Mouse (Mus musculus): ENCODE measurements around the gene Rab3d.

Gene Rab3d

DNA sequence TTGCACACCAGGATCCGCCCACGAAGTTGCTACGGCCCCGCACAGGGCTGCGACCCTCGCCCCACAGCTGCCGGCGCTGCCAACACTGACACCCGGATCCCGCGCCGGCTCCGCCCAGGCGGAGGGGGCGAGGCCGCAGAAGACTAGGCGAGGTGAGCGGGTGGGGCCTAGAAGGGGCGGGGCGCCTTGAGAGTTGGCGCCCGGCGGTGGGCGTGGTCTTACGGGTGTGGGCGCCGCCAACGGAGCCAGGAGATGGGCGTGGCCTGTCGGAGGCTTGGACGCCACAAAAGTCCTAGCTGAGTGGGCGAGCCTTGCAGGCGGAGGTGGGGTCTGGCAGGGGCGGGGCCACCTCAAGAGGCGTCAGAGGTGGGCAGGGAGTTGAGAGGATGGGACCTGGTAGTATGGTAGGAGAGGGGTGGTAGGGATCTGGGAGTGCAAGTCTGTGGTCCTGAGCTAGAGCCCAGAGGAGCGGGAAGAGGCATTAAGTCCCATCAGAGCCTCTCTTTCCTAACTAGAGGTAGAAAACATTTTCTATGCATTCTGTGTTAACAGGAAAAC, at the start of gene Rab3d:
TSS of gene Rab3d (minus strand) at position 158 of the 558 bp plus-strand sequence.
- peak; percentile 99 for DNase-seq (ENCODE audit: low spot score)

DNA sequence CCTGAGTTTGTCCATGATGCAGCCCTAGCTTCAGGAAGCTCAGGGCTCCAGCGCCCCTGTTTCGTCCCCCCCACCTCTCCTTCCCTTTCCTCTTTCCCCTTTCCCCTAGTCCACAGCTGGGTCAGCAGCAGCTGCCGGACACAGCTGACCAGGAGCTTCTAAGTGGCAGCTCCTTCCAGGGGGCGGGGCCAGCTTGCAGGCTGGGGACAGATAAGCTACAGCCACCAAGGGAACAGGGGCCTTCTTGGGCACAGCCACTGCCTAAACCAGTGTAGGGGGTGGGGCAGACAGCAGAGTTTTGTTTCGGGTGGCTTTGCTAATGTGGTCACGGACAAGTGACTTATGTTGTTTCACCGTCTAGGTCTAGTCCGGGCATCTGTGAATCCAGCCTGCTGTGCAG, 45.4 kb upstream of the Rab3d start, which contains the start of gene Epor:
TSS of gene Epor (minus strand) at position 90 of the 400 bp plus-strand sequence.
- DNase-seq (ENCODE audit: low spot score) = peak; percentile 53

DNA sequence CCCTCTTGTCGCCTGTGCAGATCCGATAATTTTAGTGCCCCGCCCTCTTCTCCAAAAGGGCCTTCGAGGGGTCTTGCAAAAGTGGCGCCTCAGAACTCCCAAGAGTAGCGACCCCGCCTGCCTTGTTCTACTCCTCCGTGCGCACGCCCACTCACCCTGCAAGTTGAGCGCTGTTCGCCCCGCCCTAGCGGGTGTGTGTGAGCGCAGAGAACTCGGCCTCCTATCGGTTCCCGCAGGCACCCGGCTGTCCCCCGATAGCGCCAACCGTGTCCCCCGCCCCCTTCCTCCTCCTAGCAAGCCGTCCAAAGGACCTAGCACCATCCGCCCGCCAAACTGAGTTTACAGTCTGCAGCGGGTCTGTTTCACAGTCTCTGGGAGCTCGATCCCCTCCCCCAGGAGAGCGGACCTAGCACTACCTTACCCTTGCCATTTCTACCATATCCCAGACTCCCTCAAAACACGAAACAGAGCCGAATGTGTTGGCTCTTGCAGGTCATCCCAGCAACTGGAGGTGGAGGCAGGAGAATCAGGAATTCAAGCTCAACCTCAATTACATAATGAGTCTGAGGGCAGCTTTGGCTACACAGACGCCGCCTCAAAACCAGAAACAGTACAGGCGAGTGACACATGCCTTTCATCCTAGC, 44.5 kb upstream of the Rab3d start:
- DNase-seq (ENCODE audit: low spot score) = peak; percentile 85

DNA sequence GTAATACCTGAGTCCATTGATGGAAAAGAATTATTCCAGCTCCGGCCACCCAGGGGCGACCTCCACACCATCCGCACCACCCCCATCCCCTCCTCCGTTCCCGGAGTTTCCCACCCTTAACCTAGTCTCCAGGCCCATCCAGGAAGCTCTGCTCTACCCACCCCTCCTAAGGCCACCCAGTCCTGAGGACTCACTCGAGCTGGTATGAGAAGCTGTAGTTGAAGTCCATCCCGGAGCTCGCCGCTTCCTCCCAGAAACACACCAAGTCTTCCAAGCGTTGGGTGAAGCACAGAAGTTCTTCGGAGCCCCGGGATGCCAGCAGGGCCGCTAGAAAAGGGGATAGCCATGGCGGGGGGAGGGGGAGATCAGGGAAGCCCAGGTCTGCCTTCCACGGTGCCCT, 44.0 kb upstream of the Rab3d start:
- no peak for DNase-seq (ENCODE audit: low spot score)

DNA sequence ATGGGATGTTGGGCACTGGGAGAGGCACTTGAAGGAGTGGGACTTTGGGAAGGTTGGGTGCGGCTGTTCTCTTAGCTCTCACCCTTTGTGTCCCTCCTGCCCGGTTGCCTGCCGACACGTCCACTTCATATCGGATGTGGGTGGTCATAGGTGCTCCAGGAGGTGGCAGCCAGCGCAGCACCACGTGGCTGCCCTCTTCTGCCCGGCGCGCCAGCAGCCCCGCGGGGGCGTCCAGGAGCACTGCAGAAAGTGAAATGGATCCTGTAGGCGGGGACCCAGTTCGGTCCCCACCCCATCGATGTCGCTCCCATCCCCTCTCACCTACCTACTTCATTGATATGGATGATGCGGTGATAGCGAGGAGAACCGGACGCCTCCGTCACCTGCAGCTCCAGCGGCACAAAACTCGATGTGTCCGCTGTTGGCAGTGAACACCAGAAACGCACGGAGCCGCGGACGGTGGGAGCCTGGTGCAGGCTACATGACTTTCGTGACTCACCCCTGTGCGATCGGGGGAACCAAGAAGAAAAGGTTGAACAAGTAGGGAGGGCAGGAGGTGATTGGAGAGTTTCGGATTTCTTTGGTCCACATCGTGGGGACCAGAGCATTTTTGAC, 43.5 kb upstream of the Rab3d start:
- DNase-seq (ENCODE audit: low spot score) = no peak

DNA sequence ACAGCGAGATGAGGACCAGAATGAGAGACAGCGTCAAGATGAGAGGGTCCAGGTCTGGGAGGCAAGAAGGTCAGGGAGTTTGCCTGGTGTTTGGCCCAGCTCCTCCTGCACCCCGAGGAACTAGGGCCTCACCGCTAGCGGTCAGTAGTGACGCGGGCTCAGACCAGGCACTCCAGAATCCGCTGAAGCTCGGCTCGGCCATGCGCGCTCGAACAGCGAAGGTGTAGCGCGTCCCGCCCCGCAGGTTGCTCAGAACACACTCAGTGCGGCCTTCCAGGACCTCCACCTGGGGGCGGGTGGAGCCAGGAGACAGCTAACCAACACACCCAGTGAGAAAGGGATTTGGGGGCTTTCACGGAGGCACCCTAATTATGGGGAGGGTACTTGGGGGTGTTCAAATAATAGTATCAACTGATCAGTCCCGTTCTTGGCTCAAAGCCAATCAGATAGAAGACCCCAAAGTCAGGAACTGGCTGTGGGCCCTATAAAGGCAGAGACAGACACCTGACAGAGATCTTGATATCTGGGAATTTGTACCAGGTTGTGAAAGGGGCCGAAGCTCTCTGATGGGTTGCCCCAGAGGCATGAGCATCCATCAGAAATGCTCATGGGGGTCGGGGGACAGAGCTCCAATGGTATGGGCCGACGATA, 42.7 kb upstream of the Rab3d start:
- DNase-seq (ENCODE audit: low spot score) = no peak

DNA sequence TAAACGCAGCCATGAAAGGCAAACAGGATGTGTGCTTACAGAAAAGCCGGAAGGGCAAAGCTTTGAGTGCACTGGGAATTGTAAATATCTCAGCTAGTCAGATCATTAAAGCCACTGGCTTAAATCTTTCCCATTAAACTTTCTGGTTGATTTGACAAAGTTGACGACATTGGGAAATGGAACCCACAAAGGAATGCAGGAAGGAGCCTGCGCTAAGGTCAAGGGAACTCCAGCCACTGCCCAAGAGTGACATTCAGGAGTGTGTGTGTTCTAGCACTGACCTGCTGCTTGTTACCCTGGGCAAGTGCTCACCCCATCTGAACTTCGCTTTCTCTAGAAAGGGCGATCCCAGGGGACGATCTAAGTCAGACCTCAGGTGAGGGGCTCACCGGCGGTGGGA, 42.1 kb upstream of the Rab3d start:
- no peak for DNase-seq (ENCODE audit: low spot score)

DNA sequence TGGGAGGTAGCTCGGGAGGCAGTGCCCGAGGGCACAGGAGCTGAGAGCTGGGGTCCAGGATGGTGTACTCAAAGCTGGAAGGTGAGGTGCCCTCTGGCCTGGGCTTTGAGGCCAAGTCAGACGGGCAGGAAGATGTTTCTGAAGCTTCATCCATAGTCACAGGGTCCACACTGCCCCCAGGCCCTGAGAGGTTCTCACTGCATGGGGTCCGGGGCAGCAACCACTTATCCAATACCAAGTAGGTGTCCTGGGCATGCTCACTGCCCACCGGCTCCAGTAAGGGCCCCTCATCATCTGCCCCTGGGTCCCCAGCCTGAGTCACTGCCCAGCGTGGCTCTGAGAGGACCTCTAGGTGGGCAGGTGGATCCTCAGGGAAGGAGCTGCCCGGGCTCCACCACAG, 41.3 kb upstream of the Rab3d start:
- no peak for DNase-seq (ENCODE audit: low spot score)

DNA sequence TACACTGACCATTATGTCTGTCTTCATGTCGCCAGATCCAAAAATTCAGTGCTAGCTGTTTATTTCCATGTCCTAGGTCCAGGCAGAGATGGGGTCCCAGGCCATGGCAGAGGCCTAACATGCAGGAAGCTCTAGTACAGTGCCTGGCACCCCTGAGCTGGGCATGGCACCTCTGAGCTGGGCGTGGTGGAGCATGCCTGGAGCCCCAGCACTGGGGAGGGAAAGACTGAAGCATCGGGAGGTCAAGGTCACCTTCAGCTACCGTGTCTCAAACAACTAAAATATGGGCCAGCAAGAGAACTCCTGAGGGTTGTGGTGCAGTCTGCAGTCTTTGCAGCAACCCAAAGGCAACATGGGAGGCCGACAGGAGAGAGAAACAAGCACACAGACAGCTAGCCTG, 40.4 kb upstream of the Rab3d start:
- no peak for DNase-seq (ENCODE audit: low spot score)

DNA sequence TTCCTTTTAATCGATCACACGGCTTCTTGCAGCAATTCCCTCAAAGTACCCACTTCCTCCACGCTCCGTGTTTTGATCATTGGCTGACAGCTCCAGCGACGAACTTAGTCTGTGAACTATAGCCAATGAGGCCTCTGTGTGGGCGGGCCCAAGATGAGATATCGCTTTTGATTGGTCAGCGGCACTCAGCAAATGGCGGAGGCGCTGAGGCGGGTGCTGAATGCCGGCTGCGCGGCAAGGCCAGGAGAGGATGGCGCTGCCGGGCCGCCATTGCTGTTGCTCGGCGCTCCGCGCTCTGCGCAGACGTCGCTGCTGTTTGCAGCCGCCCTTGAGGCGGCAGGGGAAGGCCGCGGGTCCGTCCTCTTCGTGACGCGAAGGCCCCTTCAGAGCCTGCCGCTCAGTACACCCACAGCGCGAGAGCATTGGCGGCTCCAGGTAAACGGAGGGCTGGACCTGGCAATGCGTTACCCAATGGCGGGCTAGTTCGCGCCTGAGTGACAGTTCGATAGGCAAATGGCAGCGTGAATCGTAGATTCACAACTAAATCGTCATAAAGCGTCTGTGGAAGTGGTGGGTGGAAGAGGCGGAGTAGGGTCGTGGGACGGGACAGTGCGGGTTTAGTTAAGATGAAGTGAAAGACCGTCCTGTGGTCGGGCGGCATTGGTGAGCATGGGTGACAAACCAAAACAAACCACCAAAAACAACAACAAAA, 37.7 kb upstream of the Rab3d start, which contains the start of gene Swsap1:
TSS of gene Swsap1 (plus strand) at position 186 of the 712 bp plus-strand sequence.
- peak; percentile 99 for DNase-seq (ENCODE audit: low spot score)

DNA sequence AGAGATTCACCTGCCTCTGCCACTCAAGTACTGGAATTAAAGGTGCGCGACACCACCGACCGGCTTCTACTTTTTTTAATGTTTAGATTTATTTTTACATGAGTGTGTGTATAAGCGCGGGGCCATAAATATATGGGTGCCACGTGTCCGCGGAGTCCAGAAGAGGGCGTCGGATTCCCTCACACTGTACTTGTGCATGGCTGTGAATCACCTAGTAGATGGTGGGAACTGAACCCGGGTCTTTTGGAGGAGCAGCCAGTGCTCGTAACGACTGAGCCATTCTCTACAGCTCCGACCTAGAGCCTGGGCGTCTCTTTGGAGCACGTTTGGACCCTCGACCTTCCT, 37.2 kb upstream of the Rab3d start:
- no peak for DNase-seq (ENCODE audit: low spot score)

DNA sequence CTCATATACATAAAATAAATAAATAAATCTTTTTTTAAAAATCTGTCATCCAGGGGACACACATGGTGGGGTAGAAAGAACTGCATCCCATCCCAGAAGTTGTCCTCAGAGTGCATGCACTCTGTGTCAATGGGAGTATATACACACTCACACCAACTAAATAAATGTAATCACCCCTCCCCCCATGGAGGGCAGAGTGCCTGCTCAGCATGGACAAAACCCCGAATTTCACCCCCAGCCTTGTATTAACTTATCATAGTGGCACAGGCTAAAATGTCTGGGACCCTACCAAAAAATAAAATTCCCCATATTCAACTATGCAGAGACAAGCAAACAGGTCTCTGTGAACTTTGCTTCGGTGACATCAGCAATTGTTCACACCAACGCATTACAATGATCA, 36.6 kb upstream of the Rab3d start:
- DNase-seq (ENCODE audit: low spot score) = no peak

DNA sequence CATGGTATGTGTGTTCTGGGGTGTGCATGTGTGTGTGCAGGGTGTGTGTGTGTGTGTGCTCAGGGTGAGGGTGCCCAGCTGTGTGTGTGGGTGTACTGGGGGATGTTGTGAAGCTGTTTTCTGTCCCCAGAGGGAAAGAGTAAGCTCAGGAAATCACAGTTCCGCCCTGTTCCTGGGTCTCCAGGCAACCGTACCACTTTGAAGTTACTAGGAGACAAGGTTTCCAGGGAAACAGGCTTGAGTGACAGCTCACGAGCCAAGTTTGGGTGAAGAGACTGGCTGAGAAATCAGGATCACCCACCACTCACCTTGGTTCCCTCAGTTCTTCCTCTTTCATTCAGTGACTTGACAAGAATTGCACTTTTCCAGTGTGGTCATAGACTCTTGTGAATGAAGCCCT, 35.6 kb upstream of the Rab3d start:
- no peak for DNase-seq (ENCODE audit: low spot score)

DNA sequence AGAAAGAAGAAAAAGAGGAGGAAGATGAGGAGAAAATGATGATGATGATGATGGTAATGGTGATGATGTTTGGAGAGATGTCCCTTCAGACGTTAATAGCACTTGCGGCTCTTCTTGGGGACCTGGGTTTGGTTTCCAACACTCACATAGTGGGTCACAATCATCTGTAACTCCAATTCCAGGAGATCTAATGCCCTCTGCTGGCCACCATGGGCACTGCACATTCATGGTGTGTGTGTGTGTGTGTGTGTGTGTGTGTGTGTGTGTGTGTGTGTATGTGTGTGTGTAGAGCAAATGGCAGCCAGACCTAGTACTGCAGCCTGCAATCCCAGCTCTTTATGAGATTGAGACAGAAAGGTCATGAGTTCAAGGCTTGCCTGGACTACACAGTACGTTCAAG, 34.0 kb upstream of the Rab3d start:
- no peak for DNase-seq (ENCODE audit: low spot score)

DNA sequence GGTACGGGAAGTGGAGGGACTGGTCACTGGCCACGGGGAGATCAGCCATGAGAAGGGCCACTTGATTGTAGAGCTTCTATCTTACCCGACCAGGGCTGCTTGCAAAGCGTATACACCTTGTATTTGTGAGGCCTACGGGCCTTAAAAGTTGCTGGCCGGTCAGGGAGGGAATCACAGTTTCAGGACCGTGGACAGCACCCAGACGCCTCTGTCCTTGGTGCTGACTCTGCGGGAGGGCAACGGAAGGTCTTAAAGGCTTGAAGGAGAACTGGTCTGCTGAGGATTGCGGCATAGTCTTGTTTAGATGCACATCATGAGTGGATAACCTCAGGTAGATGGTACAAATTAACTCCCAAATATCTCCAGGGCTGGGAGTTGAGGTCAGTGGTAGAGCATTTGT, 32.3 kb upstream of the Rab3d start:
- DNase-seq (ENCODE audit: low spot score) = peak; percentile 83

DNA sequence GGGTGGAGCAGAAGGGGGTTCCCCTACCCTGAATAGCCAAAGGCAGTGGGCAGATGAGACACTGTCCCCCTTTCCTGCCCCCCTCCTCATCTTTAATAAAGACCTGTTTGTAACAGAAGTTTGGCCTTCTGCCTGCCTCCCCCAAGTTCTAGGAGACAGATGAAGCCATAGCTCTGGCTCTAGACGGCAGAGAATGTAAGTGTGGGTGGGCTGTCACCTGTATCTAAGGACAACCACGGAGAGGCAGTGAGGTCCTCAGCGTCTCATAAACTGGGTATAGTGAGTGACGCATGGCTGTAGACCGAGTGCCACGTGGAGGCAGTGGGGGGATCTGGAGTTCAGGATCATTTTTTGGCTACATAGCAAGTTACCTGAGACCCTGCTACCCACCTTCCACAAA, 30.8 kb upstream of the Rab3d start:
- no peak for DNase-seq (ENCODE audit: low spot score)

DNA sequence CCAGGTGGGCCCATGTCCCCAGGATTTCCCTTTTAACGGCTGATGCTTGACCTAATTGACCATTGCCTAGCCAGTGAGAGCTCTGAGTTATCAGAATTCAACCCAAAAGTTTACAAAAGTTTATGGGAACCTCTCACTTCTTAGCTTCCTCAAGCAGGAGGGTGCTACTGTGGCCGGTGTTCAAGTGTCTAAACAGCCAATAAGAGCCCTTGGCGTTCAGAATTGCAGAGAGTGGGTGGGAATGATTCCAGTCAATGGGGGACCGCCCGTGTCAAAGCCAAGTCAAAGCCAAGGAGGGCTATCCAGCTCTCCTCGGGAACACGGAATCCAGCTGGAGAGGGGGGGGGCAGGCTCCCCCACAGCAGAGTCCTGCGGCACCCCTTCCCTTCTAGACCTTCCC, 30.2 kb upstream of the Rab3d start:
- DNase-seq (ENCODE audit: low spot score) = no peak

DNA sequence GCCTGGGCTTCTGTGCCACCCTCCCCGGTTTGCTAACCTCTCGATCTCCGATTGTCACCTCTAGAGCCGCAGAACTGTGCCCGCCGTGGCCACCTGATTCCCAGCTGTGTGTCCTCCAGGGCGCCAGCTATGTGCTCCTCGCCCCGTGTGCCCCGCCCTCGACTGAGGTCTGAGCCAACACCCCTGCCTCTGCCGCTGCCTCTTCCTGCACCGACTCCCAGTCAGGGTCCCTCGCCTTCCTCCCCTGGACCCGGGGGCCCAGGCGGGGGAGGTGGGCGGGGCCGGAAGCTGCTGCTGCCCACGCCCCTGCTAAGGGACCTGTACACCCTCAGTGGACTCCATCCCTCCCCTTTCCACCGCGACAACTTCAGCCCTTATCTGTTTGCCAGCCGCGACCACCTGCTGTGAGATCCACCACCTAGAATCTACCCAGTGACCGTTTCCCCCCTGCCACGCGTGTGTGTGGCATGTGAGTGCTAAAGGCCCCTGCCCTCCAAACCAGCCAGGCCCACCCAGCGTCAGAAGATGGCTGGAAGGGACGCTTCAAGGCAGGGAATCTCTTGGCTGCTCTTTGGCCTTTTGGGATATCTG, 29.6 kb upstream of the Rab3d start:
- no peak for DNase-seq (ENCODE audit: low spot score)

DNA sequence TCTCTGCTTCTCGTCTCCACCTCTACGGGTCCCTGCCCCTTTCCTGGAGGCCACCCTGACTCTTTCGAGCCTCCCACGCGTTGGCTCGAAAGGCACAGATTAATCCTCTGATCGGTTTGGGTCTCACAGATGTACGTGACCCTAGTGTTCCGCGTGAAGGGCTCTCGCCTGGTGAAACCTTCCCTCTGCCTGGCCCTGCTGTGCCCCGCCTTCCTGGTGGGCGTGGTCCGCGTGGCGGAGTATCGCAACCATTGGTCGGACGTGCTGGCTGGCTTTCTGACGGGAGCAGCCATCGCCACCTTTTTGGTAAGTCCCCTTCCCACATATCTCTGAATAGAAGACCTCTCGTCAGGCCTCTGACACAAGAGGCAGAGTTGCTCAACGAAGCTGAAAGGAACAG, 26.3 kb upstream of the Rab3d start:
- DNase-seq (ENCODE audit: low spot score) = no peak

DNA sequence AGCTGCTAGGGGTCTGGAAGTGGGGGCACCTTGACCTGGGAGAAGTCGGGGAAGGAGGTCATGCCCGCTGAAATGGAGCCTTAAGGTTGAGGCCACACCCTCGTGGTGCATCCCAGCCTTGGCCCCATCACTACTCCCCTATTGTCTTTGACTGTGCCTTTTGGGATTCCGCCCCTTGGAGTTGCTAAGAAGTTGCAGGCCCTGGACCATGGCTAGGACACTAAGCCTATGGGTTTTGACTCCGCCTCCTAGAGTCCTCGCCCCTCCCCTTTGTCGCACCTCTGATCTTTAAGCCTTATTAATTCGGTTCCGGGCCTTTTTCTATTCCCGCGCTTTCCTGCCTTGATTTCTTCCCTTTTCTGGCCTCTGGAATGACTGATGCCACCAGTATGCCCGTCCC, 25.6 kb upstream of the Rab3d start:
- DNase-seq (ENCODE audit: low spot score) = no peak

DNA sequence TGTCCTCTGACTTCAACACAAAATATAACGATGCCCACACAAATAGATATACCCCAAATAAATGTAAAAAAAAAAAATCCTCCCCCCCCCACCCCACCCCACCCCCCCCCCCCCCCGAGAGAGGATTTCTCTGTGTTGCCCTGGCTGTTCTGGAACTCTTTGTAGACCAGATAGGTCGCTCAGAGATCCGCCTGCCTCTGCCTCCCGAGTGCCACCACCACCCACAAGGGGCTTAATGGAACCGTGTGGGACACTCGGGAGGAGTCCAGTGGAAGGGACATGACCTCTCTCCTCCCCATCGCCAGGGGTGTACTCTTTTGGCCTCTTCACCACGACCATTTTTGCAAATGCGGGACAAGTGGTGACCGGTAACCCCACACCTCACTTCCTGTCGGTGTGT, 25.1 kb upstream of the Rab3d start:
- DNase-seq (ENCODE audit: low spot score) = no peak

DNA sequence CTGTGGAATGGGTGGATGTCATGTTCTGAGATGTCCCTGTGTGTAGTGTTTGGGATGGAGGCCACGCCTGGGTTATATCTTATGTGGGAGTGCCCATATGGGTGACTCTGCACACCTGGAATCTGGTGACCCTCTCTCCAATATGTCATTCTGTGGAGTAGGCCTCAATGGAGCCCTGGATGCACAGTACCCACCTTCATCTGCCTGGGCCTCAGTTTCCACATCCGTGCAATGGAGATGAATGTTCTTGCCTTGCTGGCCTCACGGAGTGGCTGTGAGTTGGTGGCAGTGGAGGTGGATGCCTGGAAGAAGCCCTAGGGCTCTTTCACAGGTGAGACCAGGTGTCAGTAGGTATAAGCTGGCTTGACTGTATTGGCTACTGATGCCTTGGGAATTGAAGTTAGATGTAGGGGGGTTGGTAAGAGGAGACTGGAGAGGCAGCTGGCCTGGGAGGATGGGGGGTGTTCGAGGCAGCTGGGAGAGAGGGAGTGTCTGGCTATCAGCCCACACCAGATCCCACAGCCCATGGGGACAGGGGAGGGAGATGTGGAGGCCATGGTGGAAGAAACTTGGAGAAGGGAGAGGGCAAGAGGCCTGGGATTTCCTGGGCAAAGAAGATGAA, 20.4 kb upstream of the Rab3d start:
- DNase-seq (ENCODE audit: low spot score) = no peak

Data from embryo, embryonic 10.5 days (tissue).